Mouse (Mus musculus) G1E (cell line): ENCODE results near the gene Eif4e. TPM values are rescaled to one million over a fixed set of nuclear protein-coding genes. Genes with fewer than 3 reads are reported as not detected.

Experiments
- ATAC-seq: 2 replicates; pipeline ENCODE4 v1.8.0; 2016; ENCODE audit warnings: mild to moderate bottlenecking; ENCODE audit not compliant: insufficient number of reproducible peaks, poor library complexity, low FRiP score, severe bottlenecking; ENCODE audit errors: extremely low read depth
- DNase-seq: peaks from one replicate; pipeline ENCODE4 v3.0.0; 2012; ENCODE audit warnings: low spot score
- H3K27me3 ChIP-seq: 2 replicates; pipeline ENCODE4 v1.6.1; 2012; ENCODE audit warnings: mild to moderate bottlenecking, low read length, inconsistent platforms; ENCODE audit not compliant: insufficient read depth
- H3K36me3 ChIP-seq: replicated peaks from 2 replicates; pipeline ENCODE3; 2012; ENCODE audit warnings: mild to moderate bottlenecking, inconsistent platforms
- H3K4me1 ChIP-seq: 2 replicates; pipeline ENCODE4 v1.6.1; 2012; ENCODE audit warnings: low read depth, low read length, inconsistent platforms, mixed read lengths; ENCODE audit not compliant: insufficient read depth
- H3K4me3 ChIP-seq: 2 replicates; pipeline ENCODE4 v1.5.1; 2012; ENCODE audit warnings: low read depth, mild to moderate bottlenecking, inconsistent platforms, low read length, moderate library complexity, mixed read lengths
- H3K9me3 ChIP-seq: replicated peaks from 2 replicates; pipeline ENCODE4 v1.6.1; 2012; ENCODE audit warnings: inconsistent platforms
- CTCF ChIP-seq: IDR thresholded peaks from 2 replicates; pipeline ENCODE4 v1.5.1; 2012; ENCODE audit warnings: low read depth, low read length, inconsistent platforms, mixed read lengths
- GATA1 ChIP-seq: IDR thresholded peaks from 2 replicates; pipeline ENCODE4 v1.6.1; 2012; ENCODE audit warnings: borderline replicate concordance, low read length, inconsistent platforms, mixed read lengths
- GATA2 ChIP-seq: IDR thresholded peaks from 2 replicates; pipeline ENCODE4 v1.6.1; 2012; ENCODE audit warnings: low read depth, low read length, inconsistent platforms, borderline replicate concordance
- POLR2AphosphoS5 ChIP-seq: IDR thresholded peaks from 2 replicates; pipeline ENCODE4 v1.6.1; 2012; ENCODE audit warnings: low read depth, low read length, inconsistent platforms; ENCODE audit not compliant: insufficient replicate concordance
- TAL1 ChIP-seq: conservative IDR thresholded peaks from 2 replicates; pipeline ENCODE4 v1.6.1; 2012; ENCODE audit warnings: low read depth, low read length, inconsistent platforms, mixed read lengths
- polyA plus RNA-seq: library from polyadenylated mRNA; stranded (reverse); fragments of >175 nt; gene quantifications from 2 replicates; pipeline ENCODE4 v1.2.3, GENCODE M21; 2012
- total RNA-seq, 2 experiments: library from RNA; stranded (forward) in 1 of 2; stranded (reverse) in 1 of 2; fragments of 200-1000 nt in 1 of 2; fragments of >200 nt in 1 of 2; fragmentation: Nextera tagmentation in 1 of 2; gene quantifications; 2 replicates each; pipeline ENCODE4 v1.2.3; 2014 to 2017

Gene Eif4e
- total and polyA plus RNA-seq, 3 experiments = 21.2 to 584 (median 248) TPM

DNA sequence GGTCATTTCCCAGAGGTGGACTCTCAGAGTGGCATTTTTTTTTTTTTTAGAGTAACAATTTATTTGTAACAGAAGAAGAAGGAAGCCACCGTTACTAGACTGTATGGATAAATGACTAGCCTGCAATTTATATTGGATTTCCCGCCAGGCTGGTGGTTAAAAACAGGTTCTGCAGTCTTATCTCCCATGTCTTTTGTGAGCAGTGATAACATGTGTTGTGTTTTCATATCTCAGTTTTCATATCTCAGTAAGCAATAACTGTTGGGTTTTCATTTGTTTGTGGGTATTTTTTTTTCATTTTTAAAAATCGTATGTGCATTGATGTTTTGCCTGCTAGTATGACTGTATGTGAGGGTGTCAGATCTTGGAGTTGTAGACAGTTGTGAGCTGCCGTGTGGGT, 65.0 kb downstream of the Eif4e start:
- peaks cover 8% of the 10 kb centered on the region; the same call in 1 of the 2 replicates for H3K27me3 ChIP-seq
- DNase-seq (no peak), ATAC-seq (no peak)
- no peaks in the 10 kb centered on the region for H3K4me1 ChIP-seq
- TF ChIP-seq TAL1 (no peak), GATA1 (no peak), POLR2AphosphoS5 (no peak), CTCF (no peak), GATA2 (no peak)
- H3K4me3 ChIP-seq = no peak overlapping the region
- no peaks in the 10 kb centered on the region for H3K36me3 ChIP-seq
- H3K9me3 ChIP-seq = no peaks in the 10 kb centered on the region

DNA sequence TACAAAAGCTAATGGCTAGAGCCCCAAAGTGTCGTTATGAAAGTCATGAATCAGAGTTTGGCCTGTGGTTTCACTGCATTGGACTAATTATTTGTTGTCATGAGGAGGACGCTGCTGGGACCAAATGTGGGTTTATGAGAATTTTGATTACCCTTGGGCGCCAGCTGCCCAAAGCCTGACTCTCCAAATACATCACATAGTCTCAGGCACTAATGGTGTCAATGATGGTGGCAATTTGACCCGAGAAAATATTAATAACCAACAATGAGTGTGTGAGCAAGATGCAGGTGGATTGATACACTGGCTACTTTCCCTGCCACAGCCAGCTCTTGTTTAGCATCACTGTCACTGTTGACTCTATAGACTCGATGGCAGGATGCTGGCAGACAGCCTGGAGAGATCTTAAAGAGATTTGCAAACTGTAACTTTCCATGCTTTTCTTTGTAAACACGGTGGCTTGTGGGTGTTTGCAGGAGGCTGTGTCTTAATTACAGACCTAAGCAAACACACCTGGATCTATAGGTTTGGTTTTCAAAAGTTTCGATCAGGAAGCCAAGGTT, 65.9 kb downstream of the Eif4e start:
- ATAC-seq (no peak), DNase-seq (no peak)
- Histone ChIP-seq H3K4me3 (no peak overlapping the region), H3K4me1 (no peaks in the 10 kb centered on the region), H3K9me3 (no peaks in the 10 kb centered on the region), H3K36me3 (no peaks in the 10 kb centered on the region), H3K27me3 (peaks cover 8% of the 10 kb centered on the region; the same call in 1 of the 2 replicates)
- TF ChIP-seq CTCF (no peak), GATA2 (no peak), GATA1 (no peak), TAL1 (no peak)

DNA sequence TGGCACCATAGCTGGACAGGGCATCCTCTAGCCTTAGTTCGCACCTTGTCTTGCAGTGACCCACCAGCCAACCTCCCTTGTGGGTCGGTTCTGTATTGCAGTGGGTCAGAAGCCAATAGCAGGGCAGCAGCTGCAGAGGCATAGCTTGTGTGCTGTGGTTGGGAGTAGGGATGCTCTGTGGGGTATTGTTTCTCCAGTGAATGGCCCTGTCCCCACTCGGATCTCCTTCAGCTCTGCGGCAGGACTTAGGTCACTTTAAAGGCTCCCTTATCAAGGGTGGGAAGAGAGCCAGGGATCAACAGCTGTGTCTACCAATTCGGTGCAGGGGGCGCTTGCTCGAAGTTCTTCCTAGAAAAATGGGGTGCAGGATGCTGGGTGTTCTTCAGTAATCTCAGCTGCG, 67.2 kb downstream of the Eif4e start:
- H3K9me3 ChIP-seq = no peaks in the 10 kb centered on the region
- no peaks in the 10 kb centered on the region for H3K36me3 ChIP-seq
- no peak for DNase-seq
- no peak for TF ChIP-seq POLR2AphosphoS5
- TF ChIP-seq TAL1 = no peak
- TF ChIP-seq GATA2 = no peak
- no peak for TF ChIP-seq CTCF
- no peak for TF ChIP-seq GATA1
- no peaks in the 10 kb centered on the region for H3K4me1 ChIP-seq
- no peak overlapping the region for H3K4me3 ChIP-seq
- ATAC-seq = no peak
- peaks cover 8% of the 10 kb centered on the region for H3K27me3 ChIP-seq

DNA sequence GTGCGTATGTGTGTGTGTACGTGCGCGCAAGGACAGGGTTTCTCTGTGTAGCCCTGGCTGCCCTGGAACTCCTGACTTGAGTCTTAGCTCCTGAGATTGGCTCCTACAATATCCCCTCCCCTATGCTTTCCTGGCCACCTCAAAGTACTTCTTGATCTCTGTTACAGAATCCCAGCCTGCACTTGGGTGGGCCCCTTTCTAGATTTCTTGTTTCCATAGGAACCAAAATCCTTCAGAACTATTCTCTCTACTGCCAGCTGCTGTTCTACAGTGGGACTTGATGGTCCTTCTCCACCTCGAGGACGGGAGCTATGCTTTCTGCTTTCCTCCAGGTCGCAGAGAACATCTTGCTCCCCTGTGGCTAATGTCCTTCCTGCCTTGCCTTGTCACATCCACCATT, 67.9 kb downstream of the Eif4e start:
- Histone ChIP-seq H3K36me3 (no peaks in the 10 kb centered on the region), H3K4me3 (no peak overlapping the region), H3K27me3 (peaks cover 11% of the 10 kb centered on the region), H3K9me3 (no peaks in the 10 kb centered on the region), H3K4me1 (no peaks in the 10 kb centered on the region)
- TF ChIP-seq GATA2 = no peak
- no peak for TF ChIP-seq CTCF
- no peak for TF ChIP-seq TAL1
- TF ChIP-seq POLR2AphosphoS5 = no peak
- TF ChIP-seq GATA1 = no peak
- no peak for ATAC-seq
- no peak for DNase-seq

DNA sequence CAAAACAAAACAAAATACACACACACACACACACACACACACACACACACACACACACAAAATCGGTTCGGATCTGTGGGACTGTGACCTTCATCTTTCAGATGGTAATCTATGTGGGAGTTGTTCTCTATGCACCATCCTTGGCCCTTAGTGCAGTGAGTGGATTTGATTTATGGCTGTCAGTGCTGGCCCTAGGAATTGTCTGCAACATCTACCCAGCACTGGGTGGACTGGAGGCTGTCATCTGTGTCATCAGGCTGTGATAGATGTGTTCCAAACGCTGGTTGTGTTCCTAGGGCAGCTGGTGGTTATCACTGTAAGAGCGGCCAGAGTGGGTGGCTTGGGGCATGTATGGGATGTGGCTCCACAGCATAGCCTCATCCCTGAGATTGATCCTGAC, 75.1 kb downstream of the Eif4e start:
- Histone ChIP-seq H3K4me1 (no peaks in the 10 kb centered on the region), H3K27me3 (peaks cover 18% of the 10 kb centered on the region), H3K4me3 (no peak overlapping the region), H3K9me3 (no peaks in the 10 kb centered on the region), H3K36me3 (no peaks in the 10 kb centered on the region)
- no peak for DNase-seq
- no peak for TF ChIP-seq POLR2AphosphoS5
- no peak for TF ChIP-seq TAL1
- no peak for TF ChIP-seq CTCF
- TF ChIP-seq GATA1 = no peak
- no peak for ATAC-seq

DNA sequence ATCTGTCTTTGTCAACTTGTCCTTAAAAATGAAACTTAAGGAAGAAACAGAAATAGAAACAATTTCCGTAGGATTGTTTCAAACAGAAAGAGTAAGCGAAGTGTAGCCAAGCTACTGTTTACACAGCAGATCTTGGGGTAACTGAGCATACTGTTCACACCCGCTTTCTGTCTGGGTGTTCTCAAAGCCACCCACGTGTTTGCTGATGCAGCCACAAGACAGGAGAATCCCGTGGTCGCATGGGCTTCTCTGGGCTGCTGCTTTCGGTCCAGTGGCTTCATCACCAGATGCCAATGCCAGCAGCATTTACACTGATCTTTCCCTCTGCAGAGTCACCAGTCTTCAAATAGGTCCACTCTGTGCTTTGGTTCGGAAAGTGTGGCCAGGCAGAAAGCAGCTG, 79.2 kb downstream of the Eif4e start:
- TF ChIP-seq POLR2AphosphoS5 = no peak
- Histone ChIP-seq H3K4me3 (no peak overlapping the region), H3K9me3 (no peaks in the 10 kb centered on the region), H3K4me1 (no peaks in the 10 kb centered on the region), H3K36me3 (no peaks in the 10 kb centered on the region), H3K27me3 (peaks cover 23% of the 10 kb centered on the region)
- DNase-seq (no peak), ATAC-seq (no peak)

DNA sequence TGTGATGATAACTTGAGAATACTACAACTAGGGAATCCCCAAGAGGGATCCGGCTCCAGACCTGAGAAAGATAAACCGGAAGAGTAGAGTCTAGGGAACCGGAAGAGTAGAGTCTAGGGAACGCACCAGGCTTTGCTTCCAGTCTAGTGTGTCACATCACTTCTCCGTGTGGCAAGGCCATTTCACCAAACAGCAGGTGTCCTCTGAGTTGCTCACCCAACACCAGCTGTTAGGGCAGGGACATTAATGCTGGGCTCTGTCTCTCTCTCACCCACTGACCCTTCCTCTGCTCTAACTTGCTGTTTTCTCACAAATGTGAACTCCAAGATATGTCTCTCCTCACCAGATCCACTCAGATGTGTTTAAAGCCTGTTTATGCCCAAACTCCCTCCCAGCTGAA, 82.7 kb downstream of the Eif4e start:
- Histone ChIP-seq H3K36me3 (no peaks in the 10 kb centered on the region), H3K4me1 (peaks cover 14% of the 10 kb centered on the region), H3K27me3 (peaks cover 37% of the 10 kb centered on the region), H3K9me3 (no peaks in the 10 kb centered on the region), H3K4me3 (no peak overlapping the region)
- ATAC-seq (no peak), DNase-seq (no peak)
- TF ChIP-seq GATA1 = no peak
- no peak for TF ChIP-seq GATA2
- no peak for TF ChIP-seq TAL1

Other genes starting within 250 kb of the Eif4e start
- not detected in 2 replicates for gene Adh6a, start 212.9 kb upstream of the Eif4e start, total RNA-seq (2014; fragmentation: Nextera tagmentation)
- gene Adh6a, start 212.9 kb upstream of the Eif4e start, total RNA-seq (2017) = 0.22 TPM in 1 of 2 replicates, not detected in the other
- gene Adh6a, start 212.9 kb upstream of the Eif4e start, polyA plus RNA-seq = not detected in 2 replicates
- gene Adh6b, start 184.4 kb upstream of the Eif4e start, total RNA-seq (2014; fragmentation: Nextera tagmentation) = not detected in 2 replicates
- 0.06 and 0.16 TPM in 2 replicates for gene Adh6b, start 184.4 kb upstream of the Eif4e start, total RNA-seq (2017)
- gene Adh6b, start 184.4 kb upstream of the Eif4e start, polyA plus RNA-seq = not detected in 2 replicates
- not detected in 2 replicates for gene Adh4, start 110.7 kb upstream of the Eif4e start, total RNA-seq (2014; fragmentation: Nextera tagmentation)
- not detected in 2 replicates for gene Adh4, start 110.7 kb upstream of the Eif4e start, total RNA-seq (2017)
- not detected in 2 replicates for gene Adh4, start 110.7 kb upstream of the Eif4e start, polyA plus RNA-seq
- 86.2 and 86.3 TPM in 2 replicates for gene Adh5, start 83.1 kb upstream of the Eif4e start, total RNA-seq (2014; fragmentation: Nextera tagmentation)
- 147 and 154 TPM in 2 replicates for gene Adh5, start 83.1 kb upstream of the Eif4e start, total RNA-seq (2017)
- 11.3 and 27.4 TPM in 2 replicates for gene Adh5, start 83.1 kb upstream of the Eif4e start, polyA plus RNA-seq
- 61.8 and 67.3 TPM in 2 replicates for gene Metap1, start 36.7 kb upstream of the Eif4e start, total RNA-seq (2014; fragmentation: Nextera tagmentation)
- 63.0 and 66.3 TPM in 2 replicates for gene Metap1, start 36.7 kb upstream of the Eif4e start, total RNA-seq (2017)
- 24.3 and 29.3 TPM in 2 replicates for gene Metap1, start 36.7 kb upstream of the Eif4e start, polyA plus RNA-seq
- not detected in 2 replicates for gene Tspan5, start 216.0 kb downstream of the Eif4e start, total RNA-seq (2014; fragmentation: Nextera tagmentation)
- gene Tspan5, start 216.0 kb downstream of the Eif4e start, total RNA-seq (2017) = 0.05 and 0.41 TPM in 2 replicates
- not detected in 2 replicates for gene Tspan5, start 216.0 kb downstream of the Eif4e start, polyA plus RNA-seq